Mouse (Mus musculus) CH12.LX (cell line): ENCODE measurements around the gene Sh2b2.

Experiments used
- BHLHE40 ChIP-seq: IDR thresholded peaks from 2 replicates; pipeline ENCODE4 v1.6.1; 2011; ENCODE audit warnings: mild to moderate bottlenecking, low read depth, low read length, improper control_type of control experiment
- CTCF ChIP-seq, 2 experiments: IDR thresholded peaks in 1 of 2; conservative IDR thresholded peaks in 1 of 2; 2 replicates each; pipeline ENCODE4 v1.5.1; 2011 to 2012; ENCODE audit warnings: low read depth in 2 of 2, low read length in 2 of 2, improper control_type of control experiment in 1 of 2, inconsistent platforms in 1 of 2, mild to moderate bottlenecking in 1 of 2, moderate library complexity in 1 of 2
- GABPA ChIP-seq: IDR thresholded peaks from 2 replicates; pipeline ENCODE4 v1.6.1; 2012; ENCODE audit warnings: low read depth, low read length, improper control_type of control experiment, inconsistent platforms; ENCODE audit not compliant: insufficient replicate concordance
- MEF2A ChIP-seq: IDR thresholded peaks from 2 replicates; pipeline ENCODE4 v1.6.1; 2014; ENCODE audit warnings: low read depth, mild to moderate bottlenecking, inconsistent platforms, low read length, improper control_type of control experiment, borderline replicate concordance
- MXI1 ChIP-seq: IDR thresholded peaks from 2 replicates; pipeline ENCODE4 v1.6.1; 2011; ENCODE audit warnings: mild to moderate bottlenecking, low read depth, low read length, improper control_type of control experiment
- PAX5 ChIP-seq: IDR thresholded peaks from 2 replicates; pipeline ENCODE4 v1.6.1; 2012; ENCODE audit warnings: low read length, inconsistent platforms, mixed read lengths
- POLR2A ChIP-seq: IDR thresholded peaks from 2 replicates; pipeline ENCODE4 v1.6.1; 2011; ENCODE audit warnings: low read depth, mild to moderate bottlenecking, improper control_type of control experiment, low read length
- TBP ChIP-seq: conservative IDR thresholded peaks from 2 replicates; pipeline ENCODE4 v1.6.1; 2011; ENCODE audit warnings: low read depth, low read length, improper control_type of control experiment
- USF1 ChIP-seq: IDR thresholded peaks from 2 replicates; pipeline ENCODE4 v1.6.1; 2014; ENCODE audit warnings: low read depth, mild to moderate bottlenecking, inconsistent platforms, low read length, improper control_type of control experiment
- ZC3H11A ChIP-seq: IDR thresholded peaks from 2 replicates; pipeline ENCODE4 v1.6.1; 2012; ENCODE audit warnings: low read depth, mild to moderate bottlenecking, inconsistent platforms, low read length, improper control_type of control experiment
- ZNF384 ChIP-seq: IDR thresholded peaks from 2 replicates; pipeline ENCODE4 v1.6.1; 2012; ENCODE audit warnings: low read depth, low read length, improper control_type of control experiment, inconsistent platforms

DNA sequence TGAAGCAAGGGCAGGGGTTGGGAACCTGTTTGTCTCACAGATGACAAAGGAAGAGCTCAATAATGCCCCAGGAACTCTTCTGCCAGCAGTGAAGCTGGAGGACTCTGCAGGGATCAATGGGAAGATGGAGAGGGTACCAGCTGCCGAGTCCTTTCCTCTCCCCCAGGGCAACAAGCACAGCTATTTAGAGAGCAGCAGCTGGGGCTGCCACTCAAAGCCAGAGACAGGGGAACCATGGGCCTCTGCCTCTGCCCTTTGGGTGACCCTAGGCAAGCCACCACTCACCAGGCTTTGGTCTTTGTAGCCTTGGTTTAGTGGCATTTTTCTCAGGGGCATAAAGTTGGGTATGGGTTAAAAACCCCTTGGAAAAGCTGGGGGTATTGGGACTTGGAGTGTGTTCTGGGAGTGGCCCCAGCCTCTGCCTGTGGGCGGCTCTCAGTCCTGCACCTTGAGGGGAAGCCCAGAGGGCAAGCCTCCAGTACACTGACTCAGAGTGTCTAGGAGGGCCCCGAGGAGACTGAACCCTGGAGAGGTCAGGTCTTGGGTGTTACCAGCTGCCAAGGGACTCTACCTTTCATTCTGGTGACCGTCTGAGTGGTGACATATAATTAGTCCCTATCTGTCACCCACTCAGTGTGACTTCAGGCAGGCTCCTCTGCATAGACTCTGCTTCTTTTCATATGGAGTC, 15.9 kb downstream of the Sh2b2 start:
- TF ChIP-seq POLR2A (no peak), USF1 (no peak), CTCF (conservative IDR thresholded peaks at IDR 0.05 in 1 of 2, IDR thresholded peaks at IDR 0.05 in 1 of 2; ENCODE audit: low read depth in 2 of 2, low read length in 2 of 2) (no peak), BHLHE40 (peak; percentile 25; the same call in 1 of the 2 replicates), TBP (no peak), PAX5 (no peak), ZNF384 (no peak), GABPA (no peak), ZC3H11A (no peak), MEF2A (peak; percentile 54; the same call in 1 of the 2 replicates), MXI1 (no peak)
